ENCODE assay signal across 14 mouse cellular contexts in the genomic region with DNA sequence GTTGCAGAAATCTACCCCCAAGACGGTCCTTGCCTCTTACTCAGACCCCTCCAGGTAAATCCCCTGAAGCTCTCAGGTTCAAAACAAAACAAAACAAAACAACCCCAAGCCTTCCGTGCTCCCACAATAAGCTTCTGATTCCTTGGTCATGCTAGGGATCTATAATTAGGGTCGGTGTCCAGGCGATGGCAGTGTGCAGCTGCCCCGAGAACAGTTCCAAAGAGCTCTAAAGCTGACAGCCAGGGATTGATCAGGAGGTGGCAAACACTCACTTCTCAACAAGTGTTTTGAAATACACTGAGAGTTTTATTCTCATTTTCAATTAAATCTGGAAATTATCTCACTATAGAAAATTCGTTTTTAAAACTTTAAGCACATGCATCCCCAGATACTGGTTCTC. TPM values are rescaled to one million over a fixed set of nuclear protein-coding genes. Genes with fewer than 3 reads are reported as not detected.
A peak's percentile ranks its signal among the peaks of the same experiment; 100 is the strongest.
DNase-seq lines count a peak whose midpoint lies in the region; ATAC-seq and TF ChIP-seq lines count a peak whose summit lies in the region.
"Had no signal": no experiment of that assay in that cellular context is flagged by ENCODE, and none has a peak within 500 bp of the region (broad histone marks: within the 10 kb centered on the region; RNA-seq: fewer than 3 reads in every experiment).

No protein-coding gene starts in this region.

- H3K9me3 ChIP-seq in lung, embryonic 14.5 days (ENCODE audit: low read depth, low read length), result no peaks in the 10 kb centered on the region
- H3K9me3 ChIP-seq: intestine, embryonic 15.5 days; limb, embryonic 15.5 days; midbrain, embryonic 10.5 days; neural tube, embryonic 13.5 days had no signal

- ATAC-seq in lung, embryonic 14.5 days (ENCODE audit: insufficient read depth), result no peak
- ATAC-seq: intestine, embryonic 15.5 days had no signal

- H3K79me2 ChIP-seq in heart, adult 2 months (replicated peaks; ENCODE audit: control insufficient read depth, insufficient read depth, low read length), result no peaks in the 10 kb centered on the region

- H3K27me3 ChIP-seq in heart, adult 2 months (ENCODE audit: control insufficient read depth, insufficient read depth, low read length), result no peaks in the 10 kb centered on the region; the same call in 1 of the 2 replicates
- H3K27me3 ChIP-seq in lung, embryonic 14.5 days (ENCODE audit: insufficient read depth, low read length), result no peaks in the 10 kb centered on the region
- H3K27me3 ChIP-seq: intestine, embryonic 15.5 days; limb, embryonic 15.5 days; neural tube, embryonic 13.5 days had no signal

- TF ChIP-seq EP300 in heart, adult 2 months (IDR thresholded peaks at IDR 0.05; ENCODE audit: insufficient read depth, low read depth, low read length), result no peak

- H3K4me1 ChIP-seq in heart, adult 2 months (ENCODE audit: control insufficient read depth, insufficient read depth, low read length), result peaks cover 2% of the 10 kb centered on the region; the same call in 1 of the 2 replicates
- H3K4me1 ChIP-seq in lung, embryonic 14.5 days (ENCODE audit: insufficient read depth), result no peaks in the 10 kb centered on the region
- H3K4me1 ChIP-seq: intestine, embryonic 15.5 days; midbrain, embryonic 10.5 days had no signal

- intact Hi-C loops in heart, adult 2 months (cut with DNase I), result loop anchor here (5.0 kb wide), 1 partner anchor 89 kb away; no protein-coding TSS in a partner anchor
- intact Hi-C loops in left cerebral cortex, postnatal 14 days (cut with DNase I), result loop anchor here (5.0 kb wide), 4 partner anchors 89 to 346 kb away; no protein-coding TSS in a partner anchor

- DNase-seq in heart, adult 2 months, result no peak
- no peak for DNase-seq in heart, adult 8-10 months (ENCODE audit: low spot score)
- DNase-seq in lung, embryonic 14.5 days, result no peak
- DNase-seq in lung, postnatal 4 days, result no peak
- peak; percentile 21 for DNase-seq in R1 (ENCODE audit: low read depth, low spot score)
- peak; percentile 14 for DNase-seq in lung, postnatal 36 days
- no peak for DNase-seq in thymus, postnatal 10 days (ENCODE audit: low spot score in 2 of 2)
- DNase-seq in left cerebral cortex, postnatal 14 days (ENCODE audit: low spot score in 2 of 2), result no peak

- TF ChIP-seq CTCF in heart, adult 2 months (IDR thresholded peaks at IDR 0.05), result peak; percentile 39
- peak; percentile 30 for TF ChIP-seq CTCF in lung, embryonic 14.5 days (IDR thresholded peaks at IDR 0.05; ENCODE audit: low read depth)

- H3K36me3 ChIP-seq in heart, adult 2 months (ENCODE audit: control insufficient read depth, insufficient read depth, low read length), result no peaks in the 10 kb centered on the region
- no peaks in the 10 kb centered on the region for H3K36me3 ChIP-seq in lung, embryonic 14.5 days (ENCODE audit: insufficient read depth)
- H3K36me3 ChIP-seq: intestine, embryonic 15.5 days; limb, embryonic 15.5 days; midbrain, embryonic 10.5 days; neural tube, embryonic 13.5 days had no signal

- H3K4me3 ChIP-seq in heart, adult 2 months, result no peak overlapping the region
- no peak overlapping the region for H3K4me3 ChIP-seq in lung, embryonic 14.5 days (ENCODE audit: low read depth, low read length)
- H3K4me3 ChIP-seq: intestine, embryonic 15.5 days; limb, embryonic 15.5 days; midbrain, embryonic 10.5 days; neural tube, embryonic 13.5 days had no signal

- 26% methylated on average over 6 of the region's 6 CpGs for WGBS in heart, adult 2 months
- WGBS in lung, embryonic 14.5 days, result 42% methylated on average over 6 of the region's 6 CpGs

- TF ChIP-seq POLR2A in heart, adult 2 months (IDR thresholded peaks at IDR 0.05; ENCODE audit: insufficient read depth, low read depth, low read length), result no peak

- no peak overlapping the region for H3K27ac ChIP-seq in heart, adult 2 months
- no peak overlapping the region for H3K27ac ChIP-seq in lung, embryonic 14.5 days (ENCODE audit: low read depth)
- H3K27ac ChIP-seq: intestine, embryonic 15.5 days; limb, embryonic 15.5 days; midbrain, embryonic 10.5 days; neural tube, embryonic 13.5 days had no signal

- no peak overlapping the region for H3K9ac ChIP-seq in heart, adult 2 months (ENCODE audit: low read depth, low read length)
- no peak overlapping the region for H3K9ac ChIP-seq in lung, embryonic 14.5 days
- H3K9ac ChIP-seq: intestine, embryonic 15.5 days; limb, embryonic 15.5 days; neural tube, embryonic 13.5 days had no signal

- no peak overlapping the region for H3K4me2 ChIP-seq in lung, embryonic 14.5 days
- H3K4me2 ChIP-seq: intestine, embryonic 15.5 days; limb, embryonic 15.5 days; neural tube, embryonic 13.5 days had no signal

RNA-seq across cellular contexts. Expression of a gene that starts 17.8 kb away (rescaled TPM):
- total RNA-seq in heart, adult 2 months (2021), result not detected
- not detected in 2 replicates for polyA plus RNA-seq in heart, adult 2 months (2012; rRNA removed)
- total RNA-seq in heart, adult 8-10 months (2022), result not detected
- polyA plus RNA-seq in lung, embryonic 14.5 days (2014; fragmentation: Nextera tagmentation; extraction: Ambion mirVana), result not detected in 2 replicates
- not detected for total RNA-seq in left cerebral cortex, postnatal 14 days (2021)
- polyA plus RNA-seq: heart, embryonic 16.5 days; intestine, embryonic 15.5 days; midbrain, embryonic 10.5 days; neural tube, embryonic 13.5 days; stomach, embryonic 14.5 days had no signal

RNA-seq across cellular contexts. Expression of a gene that starts 43.9 kb away (rescaled TPM):
- total RNA-seq in heart, adult 2 months (2021), result not detected
- polyA plus RNA-seq in heart, adult 2 months (2012; rRNA removed), result 0.12 TPM in 1 of 2 replicates, not detected in the other
- total RNA-seq in heart, adult 8-10 months (2022), result not detected
- 3.0 and 3.9 TPM in 2 replicates for polyA plus RNA-seq in lung, embryonic 14.5 days (2014; fragmentation: Nextera tagmentation; extraction: Ambion mirVana)
- under 1 TPM; 0.29 to 0.32 TPM for total RNA-seq in left cerebral cortex, postnatal 14 days (2021)
- polyA plus RNA-seq: intestine, embryonic 15.5 days had no signal

Comparison
In these comparisons a context has a peak if more than half of its experiments do, and no peak if none do; other contexts are left out.
1. DNase-seq: peak in R1 (single experiment) and lung, postnatal 36 days (single experiment); none in heart, adult 2 months (0 of 2), heart, adult 8-10 months (single experiment), lung, embryonic 14.5 days (single experiment), lung, postnatal 4 days (0 of 2), thymus, postnatal 10 days (0 of 2) and left cerebral cortex, postnatal 14 days (0 of 2).